Mouse (Mus musculus): ENCODE results near the gene Gm10639.
"Not testable (repeated sequence)": the region's sequence is repeated elsewhere in the genome, so short reads cannot be mapped to it uniquely, and the experiment has no call there.

The Gm10639 gene

GRCm38 (mm10) chr9:78289723-78290122 is at the start of gene Gm10639:
Gene Gm10639 (plus strand): TSS chr9:78289923.
- DNase-seq, result not testable (repeated sequence)

- DNase-seq, result not testable (repeated sequence)
Observed at GRCm38 (mm10) chr9:78255683-78256470, 33.8 kb upstream of the Gm10639 start.

GRCm38 (mm10) chr9:78256914-78257313 is 32.8 kb upstream of the Gm10639 start, which contains the start of gene Gm3776:
Gene Gm3776 (plus strand): TSS chr9:78257129.
- DNase-seq, result not testable (repeated sequence)

- peak; percentile 52 for DNase-seq
Observed at GRCm38 (mm10) chr9:78259688-78260087, 30.0 kb upstream of the Gm10639 start.

DNA sequence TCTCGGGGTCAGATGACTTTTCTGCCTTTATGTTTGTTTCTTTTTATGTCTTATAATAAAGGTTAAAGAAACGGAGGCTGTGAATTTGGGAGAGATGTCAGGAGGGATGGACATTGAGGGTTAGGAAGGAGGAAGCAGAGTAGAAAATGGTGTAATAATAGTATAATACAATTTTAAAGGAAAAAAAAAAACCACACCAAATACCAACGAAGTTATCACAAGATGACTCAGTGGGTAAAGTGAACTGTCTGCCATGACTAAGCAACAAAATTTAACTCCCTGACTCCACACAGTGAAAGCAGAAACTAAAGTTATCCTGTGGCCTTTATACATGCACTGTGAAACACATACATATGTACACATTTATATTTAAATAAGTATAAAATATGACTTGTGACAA is 18.8 kb upstream of the Gm10639 start:
- DNase-seq, result not testable (repeated sequence)

- DNase-seq, result not testable (repeated sequence)
Observed at GRCm38 (mm10) chr9:78282002-78282711, 7.6 kb upstream of the Gm10639 start.

- not testable (repeated sequence) for DNase-seq
Observed at GRCm38 (mm10) chr9:78289063-78289462, 660 bp upstream of the Gm10639 start.

DNA sequence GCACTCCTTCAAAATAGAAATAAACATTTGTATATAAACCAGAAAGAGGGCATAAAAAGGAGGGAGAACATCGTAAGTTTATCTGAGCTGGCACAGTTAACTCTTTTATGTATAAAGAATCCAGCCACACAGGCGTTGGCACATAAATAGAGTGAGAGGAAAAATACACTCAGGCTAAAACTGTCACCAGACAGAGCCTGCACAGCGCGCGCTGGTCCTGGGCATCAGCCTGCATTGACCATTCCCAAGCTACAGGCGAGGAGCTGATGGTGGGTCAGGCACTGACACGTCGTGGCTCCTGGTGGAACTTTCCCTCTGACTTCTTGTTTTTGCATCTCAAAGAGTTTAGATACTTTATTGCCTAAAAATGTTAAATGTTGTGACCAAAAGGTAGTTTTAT is 2.7 kb downstream of the Gm10639 start:
- not testable (repeated sequence) for DNase-seq

- not testable (repeated sequence) for DNase-seq
Observed at GRCm38 (mm10) chr9:78293683-78294082, 4.0 kb downstream of the Gm10639 start.

GRCm38 (mm10) chr9:78294781-78295180 is 5.1 kb downstream of the Gm10639 start:
- DNase-seq, result not testable (repeated sequence)

- DNase-seq, result peak; percentile 31
Observed at GRCm38 (mm10) chr9:78296089-78296488, 6.4 kb downstream of the Gm10639 start.

- DNase-seq, result no peak
Observed at GRCm38 (mm10) chr9:78298232-78298631, 8.5 kb downstream of the Gm10639 start.

- not testable (repeated sequence) for DNase-seq
Observed at GRCm38 (mm10) chr9:78299143-78299542, 9.4 kb downstream of the Gm10639 start.

DNA sequence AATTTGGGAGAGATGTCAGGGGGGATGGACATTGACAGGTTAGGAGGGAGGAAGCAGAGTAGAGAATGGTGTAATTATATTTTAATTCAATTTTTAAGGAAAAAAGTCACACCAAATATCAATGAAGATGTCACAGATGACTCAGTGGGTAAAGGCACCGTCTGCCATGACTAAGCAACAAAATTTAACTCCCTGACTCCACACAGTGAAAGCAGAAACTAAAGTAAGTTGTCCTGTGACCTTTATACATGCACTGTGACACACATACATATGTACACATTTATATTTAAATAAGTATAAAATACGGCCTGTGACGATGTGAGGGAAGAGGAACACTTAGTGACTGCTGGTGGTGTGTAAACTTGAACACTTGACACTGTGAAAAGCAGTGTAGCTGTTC is 18.4 kb downstream of the Gm10639 start:
- DNase-seq, result not testable (repeated sequence)

- no peak for DNase-seq
Observed at GRCm38 (mm10) chr9:78314696-78315095, 25.0 kb downstream of the Gm10639 start, which contains the start of gene Omt2a. Gene Omt2a (minus strand): TSS chr9:78314796.

GRCm38 (mm10) chr9:78319499-78319898 is 29.8 kb downstream of the Gm10639 start:
- DNase-seq, result no peak

- DNase-seq, result not testable (repeated sequence)
Observed at GRCm38 (mm10) chr9:78327289-78327688, 37.6 kb downstream of the Gm10639 start, which contains the start of gene Omt2b. Gene Omt2b (plus strand): TSS chr9:78327589.

GRCm38 (mm10) chr9:78337050-78337449 is 47.3 kb downstream of the Gm10639 start:
- not testable (repeated sequence) for DNase-seq

DNA sequence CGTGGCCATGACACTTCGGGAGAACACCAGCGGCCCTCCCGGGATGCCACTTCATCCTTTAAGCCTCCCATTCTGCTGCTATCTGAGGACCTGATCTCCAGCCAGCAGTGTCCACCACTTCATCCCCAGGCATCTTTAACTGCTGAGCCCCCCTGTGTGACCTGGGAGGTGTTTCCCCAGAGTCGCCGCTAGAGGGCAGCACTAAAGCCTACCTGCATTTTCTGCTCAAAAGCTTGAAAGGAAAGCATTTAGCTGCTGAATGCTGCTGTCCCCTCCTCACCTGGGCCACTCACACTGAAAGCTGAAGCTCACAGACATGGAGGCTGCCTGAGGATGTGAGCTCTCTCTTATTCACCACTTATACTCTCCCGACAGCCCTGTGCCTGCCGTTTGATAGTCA is 50.6 kb downstream of the Gm10639 start:
- DNase-seq, result peak; percentile 42

DNA sequence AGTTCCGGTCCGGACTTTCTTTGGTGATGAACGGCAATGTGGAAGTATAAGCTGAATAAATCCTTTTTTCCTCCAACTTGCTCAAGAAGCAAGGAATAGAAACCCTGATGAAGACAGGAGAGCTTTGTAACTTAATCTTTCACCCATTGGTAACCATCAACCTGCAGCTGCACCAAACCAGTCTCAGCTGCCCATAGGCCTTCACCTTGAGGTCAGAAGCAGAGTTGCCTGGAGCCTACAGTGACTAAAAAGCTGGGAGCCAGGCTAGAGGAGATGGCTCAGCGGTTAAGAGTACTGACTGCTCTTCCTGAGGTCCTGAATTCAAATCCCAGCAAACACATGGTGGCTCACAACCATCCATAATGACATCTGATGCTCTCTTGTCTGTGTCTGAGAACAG is 52.8 kb downstream of the Gm10639 start:
- DNase-seq, result not testable (repeated sequence)

DNA sequence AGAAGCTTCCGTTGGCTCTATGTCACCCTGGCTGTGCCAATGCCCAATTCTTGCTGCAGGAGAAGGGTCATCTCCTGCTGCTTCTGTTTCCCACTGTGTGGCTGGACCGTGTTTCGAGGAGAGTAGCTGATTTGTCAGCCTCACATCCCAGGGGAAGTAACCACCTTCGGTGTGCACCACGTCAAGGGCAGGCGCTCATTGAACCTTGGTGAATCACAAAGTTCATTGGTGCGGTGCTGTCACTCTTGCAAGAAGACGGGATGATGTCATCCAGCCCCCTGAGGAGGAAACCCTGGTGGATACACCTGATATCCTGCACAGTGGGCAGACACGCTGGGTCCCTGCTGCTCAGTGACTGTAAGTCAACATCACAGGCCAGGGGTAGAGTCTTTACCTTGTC is 53.3 kb downstream of the Gm10639 start:
- DNase-seq, result not testable (repeated sequence)

GRCm38 (mm10) chr9:78345235-78345634 is 55.5 kb downstream of the Gm10639 start:
- DNase-seq, result not testable (repeated sequence)

GRCm38 (mm10) chr9:78347004-78347403 is 57.3 kb downstream of the Gm10639 start:
- no peak for DNase-seq

All from thymus, postnatal 25 days (tissue).